Mouse (Mus musculus) lung, postnatal 0 days (tissue): ENCODE measurements at regions not wholly inside any gene's neighbourhood (a gene's known extent, or its start where the extent isn't known, plus 50 kb on each side); places are given as distances from the start of the nearest gene placed in this dataset.

Experiments used
- CTCF ChIP-seq: IDR thresholded peaks from 2 replicates; pipeline ENCODE4 v1.5.1; 2016; ENCODE audit warnings: antibody characterized with exemption, mild to moderate bottlenecking
- EP300 ChIP-seq: IDR thresholded peaks from 2 replicates; pipeline ENCODE4 v1.6.1; 2016; ENCODE audit warnings: antibody characterized with exemption, mild to moderate bottlenecking, control low read depth

DNA sequence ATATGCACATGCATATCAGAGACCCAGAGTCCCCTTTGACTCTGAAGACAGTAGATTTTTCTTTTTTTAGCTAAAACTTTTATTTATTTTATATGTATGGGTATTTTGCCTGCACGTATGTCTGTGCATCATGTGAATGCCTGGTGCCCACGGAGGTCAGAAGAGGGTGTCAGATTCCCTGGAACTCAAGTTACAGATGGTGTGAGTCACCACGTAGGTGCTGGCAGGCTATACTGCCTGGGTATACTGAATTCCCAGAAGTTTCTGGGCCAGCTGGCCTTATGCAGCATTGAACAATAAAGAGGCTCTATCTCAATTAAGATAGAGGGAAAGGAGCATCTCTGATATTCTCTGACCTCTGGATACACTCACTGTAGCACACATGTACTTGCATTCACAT is 97.6 kb downstream of the Pdgfra start:
- TF ChIP-seq EP300 (no peak), CTCF (no peak)
